Mouse (Mus musculus): ENCODE measurements around the gene Ms4a4d.

Gene Ms4a4d

DNA sequence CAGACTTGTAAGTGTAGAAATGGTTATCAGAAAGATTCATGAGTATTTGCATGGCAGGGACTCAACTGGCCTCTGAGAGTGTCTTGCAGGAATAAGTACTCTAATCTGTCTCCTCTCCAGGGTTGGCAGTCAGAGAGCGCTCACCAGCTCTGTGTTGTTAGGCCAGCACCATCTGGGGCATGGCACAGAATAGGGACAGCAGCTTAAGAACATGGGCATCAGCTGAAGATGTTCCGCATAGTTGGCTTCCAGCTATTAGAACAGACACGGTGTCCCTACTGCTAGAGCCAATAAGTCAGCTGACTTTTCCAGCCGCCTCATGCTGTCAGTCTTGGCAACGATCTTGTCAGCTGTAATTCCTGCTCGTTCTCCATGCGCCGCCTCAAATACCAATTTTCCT is 38.4 kb downstream of the Ms4a4d start:
- DNase-seq (ENCODE audit: low spot score in 2 of 2): no peak

DNA sequence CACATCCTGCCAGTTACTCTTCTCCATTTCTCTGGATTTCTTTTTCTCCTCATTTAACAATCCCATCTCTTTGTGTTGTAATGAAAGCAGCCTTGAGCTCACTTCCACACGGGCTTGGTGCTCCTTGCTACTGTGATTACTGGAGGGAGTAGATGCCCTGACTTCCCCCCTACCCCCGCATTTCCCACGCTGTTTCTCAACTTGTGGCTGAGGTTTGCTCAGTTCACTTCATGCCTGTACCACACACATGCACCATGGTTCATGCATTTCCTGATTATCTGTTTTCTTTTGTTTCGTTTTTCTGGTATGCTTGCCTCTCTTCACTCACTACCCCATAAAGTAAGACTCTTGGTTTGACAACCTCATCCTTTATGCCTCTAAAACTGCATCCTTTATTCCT is 52.6 kb downstream of the Ms4a4d start:
- no peak for DNase-seq (ENCODE audit: low spot score in 2 of 2)

DNA sequence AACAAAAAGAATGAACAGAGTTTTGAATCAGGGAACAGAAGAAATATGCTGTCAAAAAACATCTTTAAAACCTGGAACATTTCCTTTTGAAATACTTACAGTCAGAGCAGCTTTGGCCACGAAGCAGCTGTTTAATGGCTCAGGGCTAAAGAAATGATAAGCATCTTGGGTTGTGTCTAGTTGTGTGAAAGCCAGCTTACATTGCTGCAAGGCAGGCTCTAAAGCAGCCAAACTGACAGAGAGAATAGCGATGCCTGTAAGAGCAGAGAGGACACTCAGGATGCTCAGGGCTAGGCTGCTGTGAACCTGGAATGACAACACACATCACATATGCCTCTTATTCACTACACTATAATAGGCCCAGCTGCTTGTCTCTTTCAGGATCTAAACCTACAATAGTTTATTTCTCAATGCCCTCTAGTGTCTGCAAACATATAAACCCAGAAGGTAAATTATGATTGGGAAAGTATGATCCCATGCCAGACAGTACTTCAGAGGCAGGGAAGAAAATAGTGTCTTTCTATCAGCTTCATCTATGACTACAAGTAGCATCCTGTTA is 53.4 kb downstream of the Ms4a4d start:
- DNase-seq (ENCODE audit: low spot score in 2 of 2): no peak

DNA sequence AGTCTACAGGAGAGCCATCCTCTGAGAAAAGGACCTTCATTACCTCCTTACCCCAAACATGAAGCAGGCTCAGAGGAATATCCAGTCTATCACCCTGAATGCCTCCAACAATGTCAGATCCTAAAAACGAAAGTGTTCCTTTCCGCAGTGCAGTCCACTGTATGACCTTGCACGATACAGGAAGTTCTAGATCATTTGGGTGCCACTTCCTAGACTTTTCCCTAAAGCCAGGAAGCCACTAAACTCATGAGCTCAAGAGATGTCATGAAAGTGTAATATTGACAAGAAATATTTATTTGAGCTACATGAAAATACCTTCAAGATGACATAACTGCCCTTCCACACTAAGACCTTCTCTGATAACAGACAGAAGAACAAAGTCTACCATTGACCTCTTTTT is 64.7 kb downstream of the Ms4a4d start:
- DNase-seq (ENCODE audit: low spot score in 2 of 2): no peak

DNA sequence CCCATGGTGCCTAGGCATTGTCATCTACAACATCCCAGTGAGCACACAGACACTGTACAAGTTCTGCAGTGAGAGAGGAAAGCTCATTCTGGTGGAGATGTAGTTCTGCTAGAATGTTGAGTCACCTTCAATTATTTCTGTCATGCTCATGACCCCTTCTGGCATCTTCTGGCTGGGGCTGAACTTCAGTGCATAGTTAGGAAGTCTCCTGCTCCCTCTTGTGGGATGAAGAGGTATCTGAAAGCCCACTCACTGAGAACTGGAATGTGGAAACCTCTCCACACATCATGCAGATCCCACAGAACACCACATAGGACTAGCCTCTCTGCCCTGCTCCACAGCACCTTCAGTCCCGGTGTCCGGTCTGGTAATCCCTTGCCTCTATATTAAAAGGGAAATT is 65.4 kb downstream of the Ms4a4d start:
- DNase-seq (ENCODE audit: low spot score in 2 of 2): no peak

DNA sequence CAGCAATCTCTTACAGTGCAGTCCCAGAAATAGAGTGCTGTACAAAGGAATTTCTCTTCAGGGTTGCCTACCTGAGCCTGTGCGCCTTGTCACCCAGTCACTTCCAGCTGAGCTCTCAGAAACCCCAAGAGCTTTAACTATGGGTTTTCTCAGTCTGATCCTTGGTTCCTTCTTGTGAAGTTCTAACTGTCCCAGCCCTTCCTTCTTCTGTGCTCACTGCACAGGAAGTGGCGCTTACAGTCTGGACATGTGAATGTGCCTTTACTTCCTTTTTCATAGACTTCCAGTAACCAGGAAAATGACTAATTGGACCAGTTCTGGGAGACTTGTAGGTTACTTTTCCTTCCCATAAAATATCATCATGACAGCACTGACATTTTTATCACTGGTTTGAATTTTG is 68.0 kb downstream of the Ms4a4d start, which contains the start of gene Ms4a6d:
Gene Ms4a6d (minus strand): TSS at position 247 of the 400 bp plus-strand sequence.
- DNase-seq (ENCODE audit: low spot score in 2 of 2): no peak
